Mouse (Mus musculus): ENCODE results near the gene Timm17b. TPM values are rescaled to one million over a fixed set of nuclear protein-coding genes. Genes with fewer than 3 reads are reported as not detected.
A peak's percentile ranks its signal among the peaks of the same experiment; 100 is the strongest.
"Not testable (repeated sequence)": the region's sequence is repeated elsewhere in the genome, so short reads cannot be mapped to it uniquely, and the experiment has no call there.

The Timm17b gene
- total and polyA plus RNA-seq, 3 experiments = 33.1 to 76.7 (median 38.8) TPM

DNA sequence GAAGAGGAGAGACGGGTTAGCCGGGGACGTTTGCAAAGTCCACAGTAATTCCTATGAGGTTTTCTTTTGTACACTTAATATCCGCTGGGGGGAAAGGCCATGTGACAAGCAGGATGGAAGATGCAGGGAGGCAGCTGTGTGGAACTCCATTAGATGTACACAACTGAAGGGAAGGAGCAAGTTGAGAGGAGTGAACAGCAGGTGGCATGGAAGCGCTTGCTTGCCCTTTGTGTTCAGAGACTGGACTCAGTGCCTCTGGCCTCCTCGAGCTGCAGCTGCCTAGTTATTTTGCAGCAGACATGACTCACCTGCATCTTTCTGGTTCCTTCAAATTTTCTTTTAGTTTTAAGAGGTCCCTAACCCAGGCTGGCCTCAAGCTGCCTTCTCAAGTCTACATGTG, 11.3 kb downstream of the Timm17b start:
- dilution Hi-C loops (cut with MboI; ENCODE audit: extremely low pct_ligation_motif_present, extremely low pct_unique_long_range_greater_than_20kb, low sequenced_read_pairs) (no loop called here), in situ Hi-C loops (cut with MboI; ENCODE audit: low pct_ligation_motif_present, low pct_unique_long_range_greater_than_20kb, low sequenced_read_pairs) (loop anchor here (5.0 to 25.0 kb wide), 2 partner anchors 107 to 202 kb away; partner anchors contain the start of gene Glod5)
- Histone ChIP-seq H3K4me3 (replicated peaks in 1 of 3; ENCODE audit: low read depth in 2 of 3, low read length in 2 of 3, poor library complexity in 1 of 3) (no peak overlapping the region), H3K4me1 (ENCODE audit: control insufficient read depth in 1 of 2, insufficient read depth in 2 of 2) (no peaks in the 10 kb centered on the region), H3K4me2 (ENCODE audit: insufficient read depth, low read depth, poor library complexity, severe bottlenecking) (no peak overlapping the region), H3K79me2 (replicated peaks; ENCODE audit: control insufficient read depth, extremely low read depth, insufficient read depth, poor library complexity, severe bottlenecking) (no peaks in the 10 kb centered on the region), H3K9ac (ENCODE audit: insufficient read depth, low read depth) (no peak overlapping the region), H3K36me3 (replicated peaks in 1 of 2; ENCODE audit: control insufficient read depth in 1 of 2, insufficient read depth in 1 of 2, low read length in 1 of 2) (peaks cover 10 to 19% of the 10 kb centered on the region in 2 experiments), H3K27me3 (replicated peaks) (no peaks in the 10 kb centered on the region), H3K9me3 (replicated peaks; ENCODE audit: low read length) (no peaks in the 10 kb centered on the region), H3K27ac (ENCODE audit: insufficient read depth, low read depth) (no peak overlapping the region)
- TF ChIP-seq JUND (conservative IDR thresholded peaks at IDR 0.05; ENCODE audit: low read depth, low read length) = no peak
- TF ChIP-seq USF1 (IDR thresholded peaks at IDR 0.05; ENCODE audit: low read depth, low read length) = no peak
- TF ChIP-seq JUN (IDR thresholded peaks at IDR 0.05; ENCODE audit: insufficient read depth, low read depth, low read length) = no peak
- TF ChIP-seq USF2 (conservative IDR thresholded peaks at IDR 0.05; ENCODE audit: low read depth, low read length) = no peak
- no peak; the same call in 1 of the 2 replicates for TF ChIP-seq RAD21 (IDR thresholded peaks at IDR 0.05; ENCODE audit: low read depth, low read length)
- no peak for TF ChIP-seq ZKSCAN1 (IDR thresholded peaks at IDR 0.05; ENCODE audit: borderline replicate concordance, low read depth, low read length)
- peak in 1 of 2 experiments; percentile 9; a peak in 1 of 4 replicates for TF ChIP-seq CTCF (conservative IDR thresholded peaks at IDR 0.05 in 1 of 2, IDR thresholded peaks at IDR 0.05 in 1 of 2; ENCODE audit: low read depth in 2 of 2, low read length in 2 of 2)
- no peak for TF ChIP-seq POLR2A (IDR thresholded peaks at IDR 0.05; ENCODE audit: low read depth, low read length)
- no peak for DNase-seq (ENCODE audit: extremely low read depth)

- H3K9me3 ChIP-seq (replicated peaks; ENCODE audit: low read length); H3K4me2 ChIP-seq (ENCODE audit: insufficient read depth, low read depth, poor library complexity, severe bottlenecking); dilution Hi-C loops (cut with MboI; ENCODE audit: extremely low pct_ligation_motif_present, extremely low pct_unique_long_range_greater_than_20kb, low sequenced_read_pairs); H3K9ac ChIP-seq (ENCODE audit: insufficient read depth, low read depth); H3K27ac ChIP-seq (ENCODE audit: insufficient read depth, low read depth); H3K79me2 ChIP-seq (replicated peaks; ENCODE audit: control insufficient read depth, extremely low read depth, insufficient read depth, poor library complexity, severe bottlenecking); H3K36me3 ChIP-seq (replicated peaks in 1 of 2; ENCODE audit: control insufficient read depth in 1 of 2, insufficient read depth in 1 of 2, low read length in 1 of 2); H3K4me3 ChIP-seq (replicated peaks in 1 of 3; ENCODE audit: low read depth in 2 of 3, low read length in 2 of 3, poor library complexity in 1 of 3); H3K4me1 ChIP-seq (ENCODE audit: control insufficient read depth in 1 of 2, insufficient read depth in 2 of 2); DNase-seq (ENCODE audit: extremely low read depth); H3K27me3 ChIP-seq (replicated peaks): not testable (repeated sequence)
- in situ Hi-C loops (cut with MboI; ENCODE audit: low pct_ligation_motif_present, low pct_unique_long_range_greater_than_20kb, low sequenced_read_pairs) = loop anchor here (25.0 kb wide), 1 partner anchor 197 kb away; no protein-coding TSS in a partner anchor
- peak; percentile 10 for TF ChIP-seq RAD21 (IDR thresholded peaks at IDR 0.05; ENCODE audit: low read depth, low read length)
- peak in 1 of 2 experiments; percentile 38; a peak in 2 of 4 replicates for TF ChIP-seq CTCF (conservative IDR thresholded peaks at IDR 0.05 in 1 of 2, IDR thresholded peaks at IDR 0.05 in 1 of 2; ENCODE audit: low read depth in 2 of 2, low read length in 2 of 2)
- peak; percentile 12; the same call in 1 of the 2 replicates for TF ChIP-seq SMC3 (IDR thresholded peaks at IDR 0.05; ENCODE audit: low read depth, low read length)
Measured at GRCm38 (mm10) chrX:7915669-7916068, 16.5 kb downstream of the Timm17b start.

GRCm38 (mm10) chrX:7917960-7918359, 18.8 kb downstream of the Timm17b start:
- H3K79me2 ChIP-seq (replicated peaks; ENCODE audit: control insufficient read depth, extremely low read depth, insufficient read depth, poor library complexity, severe bottlenecking); H3K36me3 ChIP-seq (replicated peaks in 1 of 2; ENCODE audit: control insufficient read depth in 1 of 2, insufficient read depth in 1 of 2, low read length in 1 of 2); DNase-seq (ENCODE audit: extremely low read depth); H3K4me3 ChIP-seq (replicated peaks in 1 of 3; ENCODE audit: low read depth in 2 of 3, low read length in 2 of 3, poor library complexity in 1 of 3); H3K27me3 ChIP-seq (replicated peaks); H3K4me1 ChIP-seq (ENCODE audit: control insufficient read depth in 1 of 2, insufficient read depth in 2 of 2); H3K9ac ChIP-seq (ENCODE audit: insufficient read depth, low read depth); H3K9me3 ChIP-seq (replicated peaks; ENCODE audit: low read length); H3K4me2 ChIP-seq (ENCODE audit: insufficient read depth, low read depth, poor library complexity, severe bottlenecking); H3K27ac ChIP-seq (ENCODE audit: insufficient read depth, low read depth); dilution Hi-C loops (cut with MboI; ENCODE audit: extremely low pct_ligation_motif_present, extremely low pct_unique_long_range_greater_than_20kb, low sequenced_read_pairs): not testable (repeated sequence)
- in situ Hi-C loops (cut with MboI; ENCODE audit: low pct_ligation_motif_present, low pct_unique_long_range_greater_than_20kb, low sequenced_read_pairs) = loop anchor here (25.0 kb wide), 1 partner anchor 194 kb away; no protein-coding TSS in a partner anchor
- TF ChIP-seq CTCF (conservative IDR thresholded peaks at IDR 0.05 in 1 of 2, IDR thresholded peaks at IDR 0.05 in 1 of 2; ENCODE audit: low read depth in 2 of 2, low read length in 2 of 2) (peak in 1 of 2 experiments; percentile 55; a peak in 2 of 4 replicates), SMC3 (IDR thresholded peaks at IDR 0.05; ENCODE audit: low read depth, low read length) (peak; percentile 20; the same call in 1 of the 2 replicates)

Data from CH12.LX (cell line).